Mouse (Mus musculus): ENCODE measurements at regions not wholly inside any gene's neighbourhood (a gene's known extent, or its start where the extent isn't known, plus 50 kb on each side); places are given as distances from the start of the nearest gene placed in this dataset.

- TF ChIP-seq CTCF (IDR thresholded peaks at IDR 0.05; ENCODE audit: low read depth, low read length) (no peak), POLR2A (IDR thresholded peaks at IDR 0.05; ENCODE audit: extremely low read depth, insufficient read depth, low read length) (no peak)
These were observed 205.3 kb upstream of the Pou1f1 start for GRCm38 (mm10) chr16:65315052-65315451.
